Mouse (Mus musculus): ENCODE results near the gene Fam166b. TPM values are rescaled to one million over a fixed set of nuclear protein-coding genes. Genes with fewer than 3 reads are reported as not detected.

Fam166b gene
- total RNA-seq (2014; fragmentation: Nextera tagmentation) (not detected in 2 replicates), total RNA-seq (2017) (0.11 TPM in 1 of 2 replicates, not detected in the other), polyA plus RNA-seq (2012) (not detected in 2 replicates)

DNA sequence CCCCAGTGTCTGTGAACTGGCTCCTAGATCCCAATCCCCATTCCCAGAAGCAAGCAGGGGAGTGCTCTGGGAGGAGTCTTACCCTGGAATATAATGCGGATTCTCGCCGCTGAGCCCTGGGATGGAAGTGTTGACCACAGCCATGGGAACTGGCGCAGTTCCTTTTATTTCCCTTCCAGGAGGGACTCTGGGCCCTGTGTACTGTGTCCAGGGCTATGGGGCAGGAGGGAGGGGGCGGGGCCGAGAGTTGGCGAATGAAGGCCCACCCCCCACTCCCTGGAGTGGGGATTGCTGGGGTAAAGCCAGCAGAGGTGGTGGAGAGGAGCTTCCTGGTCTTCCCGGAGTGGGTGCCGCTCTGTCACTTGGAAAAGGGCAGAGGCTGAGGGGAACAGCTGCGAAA is at the start of gene Fam166b:
Gene Fam166b (minus strand): TSS at position 189 of the 400 bp plus-strand sequence.
- Histone ChIP-seq H3K4me1 (ENCODE audit: insufficient read depth, low read depth, low read length) (peaks cover 14% of the 10 kb centered on the region), H3K9me3 (replicated peaks) (no peaks in the 10 kb centered on the region), H3K4me3 (ENCODE audit: low read depth, low read length) (no peak within 1 kb of the TSS), H3K36me3 (replicated peaks) (no peaks in the 10 kb centered on the region), H3K27me3 (ENCODE audit: insufficient read depth, low read length) (peaks cover 48% of the 10 kb centered on the region)
- DNase-seq (ENCODE audit: low spot score), result no peak
- no peak for ATAC-seq (ENCODE audit: extremely low read depth, insufficient number of reproducible peaks, low FRiP score, poor library complexity, severe bottlenecking)
- no peak for TF ChIP-seq TAL1 (conservative IDR thresholded peaks at IDR 0.05; ENCODE audit: low read depth, low read length)
- no peak for TF ChIP-seq POLR2AphosphoS5 (IDR thresholded peaks at IDR 0.05; ENCODE audit: insufficient replicate concordance, low read depth, low read length)
- TF ChIP-seq CTCF (IDR thresholded peaks at IDR 0.05; ENCODE audit: low read depth, low read length), result no peak
- no peak for TF ChIP-seq GATA2 (IDR thresholded peaks at IDR 0.05; ENCODE audit: borderline replicate concordance, low read depth, low read length)
- TF ChIP-seq GATA1 (IDR thresholded peaks at IDR 0.05; ENCODE audit: borderline replicate concordance, low read length), result no peak

DNA sequence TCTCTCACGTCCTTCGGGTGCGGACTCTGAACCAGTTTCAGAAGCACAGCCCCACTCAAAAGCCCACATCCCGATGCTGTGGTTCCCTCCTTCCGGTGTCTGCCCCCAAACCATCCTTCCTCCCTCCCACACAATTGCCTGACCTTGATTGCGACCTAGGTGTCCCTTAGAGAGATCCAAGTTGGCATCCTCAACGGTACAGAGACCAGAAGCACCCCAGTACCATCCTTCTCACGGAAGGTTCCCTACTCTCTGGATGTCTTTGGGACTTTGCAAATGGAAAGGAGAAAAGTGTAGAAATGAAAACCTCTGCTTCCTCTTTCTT is 49.6 kb upstream of the Fam166b start:
- Histone ChIP-seq H3K9me3 (replicated peaks) (no peaks in the 10 kb centered on the region), H3K27me3 (ENCODE audit: insufficient read depth, low read length) (peaks cover 21% of the 10 kb centered on the region), H3K4me3 (ENCODE audit: low read depth, low read length) (no peak overlapping the region), H3K4me1 (ENCODE audit: insufficient read depth, low read depth, low read length) (peaks cover 15% of the 10 kb centered on the region), H3K36me3 (replicated peaks) (no peaks in the 10 kb centered on the region)
- no peak for DNase-seq (ENCODE audit: low spot score)
- TF ChIP-seq POLR2AphosphoS5 (IDR thresholded peaks at IDR 0.05; ENCODE audit: insufficient replicate concordance, low read depth, low read length) (no peak), TAL1 (conservative IDR thresholded peaks at IDR 0.05; ENCODE audit: low read depth, low read length) (no peak), CTCF (IDR thresholded peaks at IDR 0.05; ENCODE audit: low read depth, low read length) (no peak), GATA1 (IDR thresholded peaks at IDR 0.05; ENCODE audit: borderline replicate concordance, low read length) (no peak), GATA2 (IDR thresholded peaks at IDR 0.05; ENCODE audit: borderline replicate concordance, low read depth, low read length) (no peak)
- ATAC-seq (ENCODE audit: extremely low read depth, insufficient number of reproducible peaks, low FRiP score, poor library complexity, severe bottlenecking), result no peak

DNA sequence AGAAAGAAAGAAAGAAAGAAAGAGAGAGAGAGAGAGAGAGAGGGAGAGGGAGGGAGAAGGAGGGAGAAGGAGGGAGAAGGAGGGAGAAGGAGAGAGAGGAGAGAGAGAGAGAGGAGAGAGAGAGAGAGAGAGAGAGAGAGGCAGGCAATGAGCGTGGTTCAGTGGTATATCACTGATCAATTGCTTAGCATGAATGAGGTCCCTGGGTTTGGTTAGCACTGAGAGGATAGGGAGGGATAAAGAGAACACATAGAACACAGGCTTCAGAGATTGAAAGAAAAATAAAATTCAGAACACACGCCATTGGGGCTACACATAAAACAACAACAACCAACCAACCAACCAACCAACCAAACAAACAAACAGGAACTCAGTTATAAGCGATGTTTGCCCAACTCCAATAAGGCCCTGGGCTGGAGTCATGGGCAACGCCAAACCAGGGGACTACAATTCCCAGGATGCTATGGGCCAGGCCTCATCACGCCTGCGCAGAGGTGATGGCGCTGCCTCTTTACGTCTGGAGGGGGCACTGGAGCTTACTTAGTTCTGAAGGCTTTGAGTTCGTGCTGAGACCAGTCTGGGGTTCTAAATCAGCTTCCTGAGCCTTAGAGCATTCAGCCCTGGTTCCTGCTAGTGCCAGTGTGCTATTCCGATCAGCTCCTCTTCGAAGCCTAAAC is 49.1 kb upstream of the Fam166b start:
- DNase-seq (ENCODE audit: low spot score) (no peak), ATAC-seq (ENCODE audit: extremely low read depth, insufficient number of reproducible peaks, low FRiP score, poor library complexity, severe bottlenecking) (no peak)
- Histone ChIP-seq H3K9me3 (replicated peaks) (no peaks in the 10 kb centered on the region), H3K4me3 (ENCODE audit: low read depth, low read length) (no peak overlapping the region), H3K36me3 (replicated peaks) (no peaks in the 10 kb centered on the region), H3K27me3 (ENCODE audit: insufficient read depth, low read length) (peaks cover 16% of the 10 kb centered on the region), H3K4me1 (ENCODE audit: insufficient read depth, low read depth, low read length) (peaks cover 15% of the 10 kb centered on the region)
- no peak for TF ChIP-seq POLR2AphosphoS5 (IDR thresholded peaks at IDR 0.05; ENCODE audit: insufficient replicate concordance, low read depth, low read length)
- TF ChIP-seq GATA1 (IDR thresholded peaks at IDR 0.05; ENCODE audit: borderline replicate concordance, low read length), result no peak
- TF ChIP-seq CTCF (IDR thresholded peaks at IDR 0.05; ENCODE audit: low read depth, low read length), result no peak
- TF ChIP-seq TAL1 (conservative IDR thresholded peaks at IDR 0.05; ENCODE audit: low read depth, low read length), result no peak

DNA sequence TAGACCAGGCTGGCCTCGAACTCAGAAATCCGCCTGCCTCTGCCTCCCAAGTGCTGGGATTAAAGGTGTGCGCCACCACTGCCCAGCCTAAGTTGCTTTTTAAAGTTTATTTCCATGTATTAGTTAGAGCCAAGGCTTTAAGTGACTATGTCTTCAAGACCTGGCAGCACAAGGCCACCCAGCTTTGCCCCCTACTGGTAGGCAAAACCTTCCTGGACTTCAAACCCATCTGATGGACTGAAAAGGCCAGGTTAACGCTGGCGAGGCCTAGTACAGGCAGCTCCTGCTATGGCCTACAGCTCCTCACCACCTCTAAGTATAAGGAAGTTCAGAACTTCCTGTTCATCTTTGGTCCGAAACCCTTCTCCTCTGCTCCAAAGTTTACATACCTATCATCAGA is 47.7 kb upstream of the Fam166b start:
- DNase-seq (ENCODE audit: low spot score) (no peak), ATAC-seq (ENCODE audit: extremely low read depth, insufficient number of reproducible peaks, low FRiP score, poor library complexity, severe bottlenecking) (no peak)
- Histone ChIP-seq H3K36me3 (replicated peaks) (no peaks in the 10 kb centered on the region), H3K4me1 (ENCODE audit: insufficient read depth, low read depth, low read length) (peaks cover 8% of the 10 kb centered on the region), H3K4me3 (ENCODE audit: low read depth, low read length) (no peak overlapping the region), H3K27me3 (ENCODE audit: insufficient read depth, low read length) (peaks cover 9% of the 10 kb centered on the region), H3K9me3 (replicated peaks) (no peaks in the 10 kb centered on the region)
- TF ChIP-seq TAL1 (conservative IDR thresholded peaks at IDR 0.05; ENCODE audit: low read depth, low read length) (no peak), CTCF (IDR thresholded peaks at IDR 0.05; ENCODE audit: low read depth, low read length) (no peak), GATA2 (IDR thresholded peaks at IDR 0.05; ENCODE audit: borderline replicate concordance, low read depth, low read length) (no peak), GATA1 (IDR thresholded peaks at IDR 0.05; ENCODE audit: borderline replicate concordance, low read length) (no peak), POLR2AphosphoS5 (IDR thresholded peaks at IDR 0.05; ENCODE audit: insufficient replicate concordance, low read depth, low read length) (no peak)

DNA sequence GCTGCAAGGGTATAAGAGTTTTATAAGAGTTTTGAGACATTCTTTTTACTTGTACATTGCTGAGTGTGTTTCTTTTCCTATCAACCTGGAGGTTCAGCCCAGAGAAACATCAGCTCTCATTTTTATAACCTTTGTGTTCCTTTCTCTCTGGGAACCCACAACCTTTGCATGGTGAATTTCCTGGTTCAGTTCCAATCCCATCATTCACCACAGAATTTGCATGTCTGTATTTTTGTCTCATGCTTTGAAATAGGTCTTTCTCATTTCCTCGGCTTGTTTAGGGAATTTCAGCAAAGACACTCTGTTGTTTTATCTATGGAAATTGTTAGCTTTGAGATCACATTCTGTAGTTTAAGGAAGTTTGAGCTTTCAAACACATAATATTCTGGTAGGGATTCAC is 44.7 kb upstream of the Fam166b start:
- Histone ChIP-seq H3K27me3 (ENCODE audit: insufficient read depth, low read length) (peaks cover 12% of the 10 kb centered on the region), H3K4me1 (ENCODE audit: insufficient read depth, low read depth, low read length) (peaks cover 5% of the 10 kb centered on the region), H3K4me3 (ENCODE audit: low read depth, low read length) (no peak overlapping the region), H3K9me3 (replicated peaks) (no peaks in the 10 kb centered on the region), H3K36me3 (replicated peaks) (no peaks in the 10 kb centered on the region)
- TF ChIP-seq CTCF (IDR thresholded peaks at IDR 0.05; ENCODE audit: low read depth, low read length), result no peak
- no peak for TF ChIP-seq TAL1 (conservative IDR thresholded peaks at IDR 0.05; ENCODE audit: low read depth, low read length)
- no peak for TF ChIP-seq POLR2AphosphoS5 (IDR thresholded peaks at IDR 0.05; ENCODE audit: insufficient replicate concordance, low read depth, low read length)
- no peak for TF ChIP-seq GATA1 (IDR thresholded peaks at IDR 0.05; ENCODE audit: borderline replicate concordance, low read length)
- TF ChIP-seq GATA2 (IDR thresholded peaks at IDR 0.05; ENCODE audit: borderline replicate concordance, low read depth, low read length), result no peak
- ATAC-seq (ENCODE audit: extremely low read depth, insufficient number of reproducible peaks, low FRiP score, poor library complexity, severe bottlenecking), result no peak
- no peak for DNase-seq (ENCODE audit: low spot score)

DNA sequence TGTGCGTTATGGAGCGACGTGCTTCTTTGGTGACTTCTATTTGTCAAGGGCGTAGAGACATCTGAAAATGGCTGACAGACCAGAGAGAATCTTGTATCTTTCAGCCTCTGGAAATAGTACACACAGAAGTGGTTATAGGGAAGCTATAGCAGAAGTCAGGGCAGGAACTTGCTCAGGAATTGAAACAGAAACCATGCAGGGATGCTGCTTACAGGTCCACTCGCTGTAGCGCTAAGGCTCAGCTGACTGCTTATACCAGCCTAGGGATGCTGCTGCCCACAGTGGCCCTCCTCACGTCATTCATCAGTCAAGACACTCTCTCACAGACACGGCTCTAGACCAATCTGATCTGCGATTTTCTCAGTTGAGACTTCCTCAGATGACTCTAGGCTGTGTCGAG is 41.4 kb upstream of the Fam166b start:
- no peaks in the 10 kb centered on the region for H3K9me3 ChIP-seq (replicated peaks)
- peaks cover 27% of the 10 kb centered on the region for H3K27me3 ChIP-seq (ENCODE audit: insufficient read depth, low read length)
- H3K36me3 ChIP-seq (replicated peaks), result no peaks in the 10 kb centered on the region
- no peak for DNase-seq (ENCODE audit: low spot score)
- H3K4me1 ChIP-seq (ENCODE audit: insufficient read depth, low read depth, low read length), result no peaks in the 10 kb centered on the region; the same call in 1 of the 2 replicates
- TF ChIP-seq TAL1 (conservative IDR thresholded peaks at IDR 0.05; ENCODE audit: low read depth, low read length) (no peak), CTCF (IDR thresholded peaks at IDR 0.05; ENCODE audit: low read depth, low read length) (no peak), GATA2 (IDR thresholded peaks at IDR 0.05; ENCODE audit: borderline replicate concordance, low read depth, low read length) (no peak), GATA1 (IDR thresholded peaks at IDR 0.05; ENCODE audit: borderline replicate concordance, low read length) (no peak), POLR2AphosphoS5 (IDR thresholded peaks at IDR 0.05; ENCODE audit: insufficient replicate concordance, low read depth, low read length) (no peak)
- ATAC-seq (ENCODE audit: extremely low read depth, insufficient number of reproducible peaks, low FRiP score, poor library complexity, severe bottlenecking), result no peak
- no peak overlapping the region for H3K4me3 ChIP-seq (ENCODE audit: low read depth, low read length)
